Mouse (Mus musculus): ENCODE data around the gene Glrx2. TPM values are rescaled to one million over a fixed set of nuclear protein-coding genes. Genes with fewer than 3 reads are reported as not detected.
"Not testable (repeated sequence)": the region's sequence is repeated elsewhere in the genome, so short reads cannot be mapped to it uniquely, and the experiment has no call there.

The Glrx2 gene
- polyA plus RNA-seq (2016; fragmentation: Nextera tagmentation; extraction: Ambion mirVana) = 158 and 160 TPM in 2 replicates

DNA sequence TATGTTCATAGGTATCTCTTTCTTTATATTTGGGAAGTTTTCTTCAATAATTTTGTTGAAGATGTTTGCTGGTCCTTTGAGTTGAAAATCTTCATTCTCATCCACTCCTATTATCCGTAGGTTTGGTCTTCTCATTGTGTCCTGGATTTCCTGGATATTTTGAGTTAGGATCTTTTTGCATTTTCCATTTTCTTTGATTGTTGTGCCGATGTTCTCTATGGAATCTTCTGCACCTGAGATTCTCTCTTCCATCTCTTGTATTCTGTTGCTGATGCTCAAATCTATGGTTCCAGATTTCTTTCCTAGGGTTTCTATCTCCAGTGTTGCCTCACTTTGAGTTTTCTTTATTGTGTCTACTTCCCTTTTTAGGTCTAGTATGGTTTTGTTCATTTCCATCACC is at the start of gene Glrx2:
TSS of gene Glrx2 (plus strand) at position 301 of the 400 bp plus-strand sequence.
- not testable (repeated sequence) for H3K4me3 ChIP-seq (replicated peaks); H3K4me1 ChIP-seq; H3K27ac ChIP-seq; H3K9me3 ChIP-seq; H3K4me2 ChIP-seq; H3K36me3 ChIP-seq (replicated peaks); ATAC-seq (ENCODE audit: low FRiP score); H3K27me3 ChIP-seq; H3K9ac ChIP-seq
- no CpG with 5 or more reads among the region's 2 CpGs for WGBS

GRCm38 (mm10) chr1:143675734-143676361 is 40.3 kb upstream of the Glrx2 start:
- no peak overlapping the region for H3K4me3 ChIP-seq (replicated peaks)

GRCm38 (mm10) chr1:143681108-143681507 is 35.0 kb upstream of the Glrx2 start:
- no peak for ATAC-seq (ENCODE audit: low FRiP score)
- Histone ChIP-seq H3K9ac (no peak overlapping the region), H3K27ac (no peak overlapping the region), H3K4me2 (no peak overlapping the region), H3K9me3 (no peaks in the 10 kb centered on the region), H3K36me3 (replicated peaks) (peaks cover 42% of the 10 kb centered on the region), H3K4me1 (no peaks in the 10 kb centered on the region), H3K27me3 (no peaks in the 10 kb centered on the region), H3K4me3 (replicated peaks) (no peak overlapping the region)
- 96% methylated on average over 5 of the region's 5 CpGs for WGBS

More at GRCm38 (mm10) chr1:143675734-143676361, 40.3 kb upstream of the Glrx2 start:
- Histone ChIP-seq H3K9me3 (no peaks in the 10 kb centered on the region), H3K27me3 (no peaks in the 10 kb centered on the region), H3K9ac (no peak overlapping the region), H3K4me2 (no peak overlapping the region), H3K36me3 (replicated peaks) (peaks cover 28% of the 10 kb centered on the region), H3K27ac (no peak overlapping the region), H3K4me1 (no peaks in the 10 kb centered on the region)
- ATAC-seq (ENCODE audit: low FRiP score) = no peak
- 92% methylated on average over 4 of the region's 4 CpGs for WGBS

DNA sequence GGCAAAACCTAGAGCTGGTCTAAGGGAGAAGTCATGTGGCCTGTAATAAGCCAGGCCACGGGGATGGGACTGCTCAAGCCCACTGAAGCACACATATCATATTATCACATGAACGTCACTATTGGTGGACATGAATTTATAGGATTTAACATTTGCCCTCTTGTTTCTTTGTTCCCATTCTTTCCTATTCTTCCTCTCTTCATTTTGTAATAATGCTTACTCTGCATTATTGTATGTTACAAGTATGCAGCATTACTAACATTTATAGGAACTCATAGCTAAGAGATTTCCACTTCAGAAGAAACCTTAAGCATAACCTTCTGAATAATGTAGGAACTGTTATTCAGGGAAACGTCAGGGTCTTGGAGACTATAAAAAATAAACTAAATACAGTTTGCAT is 31.3 kb upstream of the Glrx2 start:
- Histone ChIP-seq H3K27me3 (no peaks in the 10 kb centered on the region), H3K27ac (no peak overlapping the region), H3K9ac (no peak overlapping the region), H3K4me1 (no peaks in the 10 kb centered on the region), H3K4me3 (replicated peaks) (no peak overlapping the region), H3K36me3 (replicated peaks) (peaks cover 52% of the 10 kb centered on the region), H3K4me2 (no peak overlapping the region), H3K9me3 (no peaks in the 10 kb centered on the region)
- ATAC-seq (ENCODE audit: low FRiP score) = no peak
- 90% methylated on average over 3 of the region's 3 CpGs for WGBS

GRCm38 (mm10) chr1:143701736-143702135 is 14.4 kb upstream of the Glrx2 start:
- Histone ChIP-seq H3K4me2 (peak overlapping the region; percentile 66), H3K27me3 (no peaks in the 10 kb centered on the region), H3K27ac (peak overlapping the region; percentile 94), H3K9me3 (no peaks in the 10 kb centered on the region), H3K4me1 (peaks cover 13% of the 10 kb centered on the region), H3K36me3 (replicated peaks) (peaks cover 14% of the 10 kb centered on the region), H3K9ac (peak overlapping the region; percentile 86), H3K4me3 (replicated peaks) (peak overlapping the region; percentile 78)
- under 1% methylated on average over 13 of the region's 13 CpGs for WGBS
- ATAC-seq (ENCODE audit: low FRiP score) = no peak

- H3K9ac ChIP-seq = peak overlapping the region; percentile 86
- under 1% methylated on average over 29 of the region's 48 CpGs for WGBS
- ATAC-seq (ENCODE audit: low FRiP score) = peak; percentile 70
- no peaks in the 10 kb centered on the region for H3K27me3 ChIP-seq
- H3K4me3 ChIP-seq (replicated peaks) = peak overlapping the region; percentile 78
- H3K4me1 ChIP-seq = peaks cover 13% of the 10 kb centered on the region
- H3K36me3 ChIP-seq (replicated peaks) = peaks cover 10% of the 10 kb centered on the region
- H3K27ac ChIP-seq = peak overlapping the region; percentile 94
- peak overlapping the region; percentile 66 for H3K4me2 ChIP-seq
- H3K9me3 ChIP-seq = no peaks in the 10 kb centered on the region
Observed at GRCm38 (mm10) chr1:143702141-143702740, 13.9 kb upstream of the Glrx2 start.

GRCm38 (mm10) chr1:143702741-143703262 is 13.3 kb upstream of the Glrx2 start, which contains the start of gene Cdc73:
TSS of gene Cdc73 (minus strand) at chr1:143702893.
- Histone ChIP-seq H3K27ac (peak within 1 kb of the TSS; percentile 94), H3K4me2 (peak within 1 kb of the TSS; percentile 66), H3K4me1 (peaks cover 13% of the 10 kb centered on the region), H3K9me3 (no peaks in the 10 kb centered on the region), H3K27me3 (no peaks in the 10 kb centered on the region), H3K36me3 (replicated peaks) (peaks cover 8% of the 10 kb centered on the region), H3K9ac (peak within 1 kb of the TSS; percentile 86), H3K4me3 (replicated peaks) (peak within 1 kb of the TSS; percentile 78)
- peak; percentile 99 for ATAC-seq (ENCODE audit: low FRiP score)
- WGBS = under 1% methylated on average over 68 of the region's 74 CpGs

DNA sequence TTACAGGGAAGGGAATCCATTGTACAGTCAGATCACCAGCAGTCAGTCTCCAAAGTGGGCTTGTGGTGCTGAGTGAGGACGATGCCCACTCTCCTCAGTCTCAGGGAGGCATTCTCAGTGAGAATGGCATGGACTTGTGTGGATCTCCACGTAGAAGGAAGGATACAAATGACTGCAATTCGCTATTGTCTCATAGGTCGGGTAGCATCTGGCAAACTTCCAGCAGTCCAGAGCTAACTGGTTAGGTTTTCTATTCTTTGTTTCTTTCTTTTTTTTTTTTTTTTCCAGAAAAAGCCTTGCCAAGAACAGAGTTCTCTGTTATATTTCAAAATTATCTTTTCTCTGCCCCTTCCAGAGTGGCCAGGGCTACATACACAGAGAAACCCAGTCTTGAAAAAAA is 9.1 kb upstream of the Glrx2 start:
- H3K36me3 ChIP-seq (replicated peaks) = no peaks in the 10 kb centered on the region
- WGBS = 49% methylated on average over 4 of the region's 4 CpGs
- H3K27ac ChIP-seq = no peak overlapping the region
- H3K27me3 ChIP-seq = no peaks in the 10 kb centered on the region
- ATAC-seq (ENCODE audit: low FRiP score) = no peak
- H3K4me1 ChIP-seq = no peaks in the 10 kb centered on the region
- no peak overlapping the region for H3K9ac ChIP-seq
- H3K9me3 ChIP-seq = no peaks in the 10 kb centered on the region
- no peak overlapping the region for H3K4me3 ChIP-seq (replicated peaks)
- H3K4me2 ChIP-seq = no peak overlapping the region

GRCm38 (mm10) chr1:143708361-143708760 is 7.8 kb upstream of the Glrx2 start:
- no peak overlapping the region for H3K9ac ChIP-seq
- H3K9me3 ChIP-seq = no peaks in the 10 kb centered on the region
- no peak overlapping the region for H3K27ac ChIP-seq
- H3K27me3 ChIP-seq = no peaks in the 10 kb centered on the region
- whole genome bisulfite sequencing = 81% methylated on average over 6 of the region's 6 CpGs
- ATAC-seq (ENCODE audit: low FRiP score) = no peak
- H3K4me1 ChIP-seq = no peaks in the 10 kb centered on the region
- H3K36me3 ChIP-seq (replicated peaks) = no peaks in the 10 kb centered on the region
- no peak overlapping the region for H3K4me3 ChIP-seq (replicated peaks)
- no peak overlapping the region for H3K4me2 ChIP-seq

DNA sequence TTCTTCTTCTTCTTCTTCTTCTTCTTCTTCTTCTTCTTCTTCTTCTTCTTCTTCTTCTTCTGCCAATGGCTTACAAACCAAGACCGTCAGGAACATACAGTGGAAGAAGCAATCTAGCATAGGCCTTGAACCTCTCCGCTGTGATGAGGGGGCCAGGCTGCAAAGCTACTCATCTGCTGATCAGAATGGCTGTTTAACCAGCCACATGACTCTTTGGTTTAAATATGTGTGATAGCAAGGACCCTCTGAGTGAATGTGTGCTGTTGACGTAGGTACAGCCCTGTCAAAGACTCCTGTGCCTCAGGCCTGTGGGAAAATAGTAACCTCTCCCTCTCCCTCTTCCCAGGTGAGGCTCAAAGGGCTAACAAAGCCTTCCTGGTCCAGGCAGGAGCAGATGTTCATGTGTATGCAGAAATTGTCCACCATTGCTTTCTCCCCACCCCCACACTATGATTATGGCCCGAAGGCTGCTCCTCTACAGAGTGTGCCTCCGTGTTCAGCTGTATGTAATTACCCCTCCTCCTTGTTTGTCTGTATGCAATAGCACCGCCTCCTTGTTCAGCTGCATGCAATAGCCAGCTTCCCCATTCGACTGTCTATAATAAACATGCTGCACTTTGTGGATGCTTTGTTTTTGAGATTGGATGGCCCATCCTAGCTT is 6.0 kb upstream of the Glrx2 start:
- H3K4me3 ChIP-seq (replicated peaks) = no peak overlapping the region
- no peak overlapping the region for H3K9ac ChIP-seq
- WGBS = 61% methylated on average over 7 of the region's 7 CpGs
- ATAC-seq (ENCODE audit: low FRiP score) = peak; percentile 86
- H3K4me1 ChIP-seq = no peaks in the 10 kb centered on the region
- no peaks in the 10 kb centered on the region for H3K36me3 ChIP-seq (replicated peaks)
- H3K27me3 ChIP-seq = no peaks in the 10 kb centered on the region
- no peak overlapping the region for H3K4me2 ChIP-seq
- no peaks in the 10 kb centered on the region for H3K9me3 ChIP-seq
- peak overlapping the region; percentile 61 for H3K27ac ChIP-seq

DNA sequence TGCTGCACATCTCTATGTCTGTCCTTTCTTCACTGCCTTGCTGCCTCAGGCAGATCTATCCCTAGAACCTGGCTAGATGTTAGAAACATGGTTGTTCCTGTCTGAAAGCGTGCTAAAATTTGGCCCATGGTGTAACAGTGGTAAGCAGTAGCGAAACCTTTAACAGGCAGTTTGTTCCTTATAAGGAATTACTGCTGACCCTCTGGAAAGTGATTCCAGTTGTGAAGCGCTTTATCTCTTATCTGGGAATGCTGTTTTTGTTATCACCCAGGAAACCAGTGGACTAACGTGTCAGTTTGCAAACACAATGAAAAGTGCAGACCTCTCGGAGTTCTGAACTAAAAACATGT is 5.5 kb upstream of the Glrx2 start:
- Histone ChIP-seq H3K36me3 (replicated peaks) (no peaks in the 10 kb centered on the region), H3K27ac (peak overlapping the region; percentile 61), H3K27me3 (no peaks in the 10 kb centered on the region), H3K4me1 (no peaks in the 10 kb centered on the region), H3K4me3 (replicated peaks) (no peak overlapping the region), H3K4me2 (no peak overlapping the region), H3K9me3 (no peaks in the 10 kb centered on the region), H3K9ac (no peak overlapping the region)
- WGBS = 86% methylated on average over 5 of the region's 5 CpGs
- no peak for ATAC-seq (ENCODE audit: low FRiP score)

DNA sequence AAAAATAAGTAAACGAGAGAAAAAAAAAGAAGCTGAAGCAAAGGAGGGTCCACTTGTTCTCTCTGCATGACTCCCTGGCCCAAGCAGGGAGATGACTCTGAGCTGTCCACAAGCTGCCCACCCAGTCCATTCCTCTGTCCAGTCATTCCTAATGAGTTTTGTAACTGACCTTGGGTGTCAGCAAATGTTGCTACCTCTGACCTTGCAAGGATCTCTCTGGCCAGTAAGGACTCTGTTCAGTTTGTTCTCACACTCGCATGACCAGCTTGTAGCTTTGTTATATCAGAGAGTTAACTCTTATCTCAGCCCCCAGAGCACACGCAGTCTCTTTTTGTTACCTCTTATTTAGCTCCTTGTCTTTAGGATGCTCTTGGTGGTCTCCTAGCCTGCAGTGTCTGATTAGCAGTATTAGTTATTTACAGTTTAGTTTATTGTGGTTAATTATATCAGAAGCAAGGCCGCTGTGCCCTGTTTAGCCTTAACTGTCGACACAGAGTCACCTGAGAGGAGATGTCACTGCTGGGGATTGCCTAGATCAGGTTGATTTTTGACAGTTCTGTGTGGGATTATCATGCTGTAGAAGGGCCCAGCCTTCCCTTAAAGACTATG is 8.4 kb downstream of the Glrx2 start:
- H3K36me3 ChIP-seq (replicated peaks) = no peaks in the 10 kb centered on the region
- H3K4me1 ChIP-seq = no peaks in the 10 kb centered on the region
- no peak overlapping the region for H3K4me2 ChIP-seq
- no peaks in the 10 kb centered on the region for H3K9me3 ChIP-seq
- 88% methylated on average over 5 of the region's 5 CpGs for WGBS
- H3K27ac ChIP-seq = no peak overlapping the region
- no peak overlapping the region for H3K4me3 ChIP-seq (replicated peaks)
- H3K9ac ChIP-seq = no peak overlapping the region
- ATAC-seq (ENCODE audit: low FRiP score) = no peak
- no peaks in the 10 kb centered on the region for H3K27me3 ChIP-seq
